Mouse (Mus musculus) midbrain, embryonic 15.5 days (tissue): ENCODE measurements around the gene Psmb9. TPM values are rescaled to one million over a fixed set of nuclear protein-coding genes. Genes with fewer than 3 reads are reported as not detected.
"Not testable (repeated sequence)": the region's sequence is repeated elsewhere in the genome, so short reads cannot be mapped to it uniquely, and the experiment has no call there.

Experiments
- ATAC-seq: fragments of 200-750 bp; cut with Nextera tagmentation; replicated peaks from 2 replicates; pipeline ENCODE4 v1.8.0; 2017; ENCODE audit warnings: moderate TSS enrichment
- H3K27ac ChIP-seq: fragments of 300-500 bp; sonication (generic); 2 replicates; pipeline ENCODE4 v1.5.1; 2015; ENCODE audit warnings: mild to moderate bottlenecking, inconsistent platforms
- H3K27me3 ChIP-seq: fragments of 300-500 bp; sonication (generic); replicated peaks from 2 replicates; pipeline ENCODE4 v1.6.1; 2015; ENCODE audit warnings: inconsistent platforms
- H3K36me3 ChIP-seq: fragments of 300-500 bp; sonication (generic); replicated peaks from 2 replicates; pipeline ENCODE4 v1.6.1; 2015; ENCODE audit warnings: inconsistent platforms
- H3K4me1 ChIP-seq: fragments of 300-500 bp; sonication (generic); 2 replicates; pipeline ENCODE4 v1.6.1; 2015; ENCODE audit warnings: inconsistent platforms
- H3K4me2 ChIP-seq: fragments of 300-500 bp; sonication (generic); 2 replicates; pipeline ENCODE4 v1.6.1; 2015; ENCODE audit warnings: inconsistent platforms, mild to moderate bottlenecking, moderate library complexity
- H3K4me3 ChIP-seq: fragments of 300-500 bp; sonication (generic); 2 replicates; pipeline ENCODE4 v1.5.1; 2015; ENCODE audit warnings: mild to moderate bottlenecking, inconsistent platforms
- H3K9ac ChIP-seq: fragments of 300-500 bp; sonication (generic); 2 replicates; pipeline ENCODE4 v1.6.1; 2015; ENCODE audit warnings: mild to moderate bottlenecking, inconsistent platforms
- H3K9me3 ChIP-seq: fragments of 300-500 bp; sonication (generic); 2 replicates; pipeline ENCODE4 v1.6.1; 2016; ENCODE audit warnings: inconsistent platforms
- WGBS: fragments of 180-500 bp; shearing (Covaris S2); methylation state at CpG from one replicate; pipeline ENCODE4 v1.1.7; 2015; ENCODE audit warnings: mixed read lengths; 5-methylcytosine and 5-hydroxymethylcytosine counted together
- polyA plus RNA-seq: library from polyadenylated mRNA; unstranded; fragments of >200 nt; fragmentation: Nextera tagmentation; extraction: Ambion mirVana; gene quantifications from 2 replicates; pipeline ENCODE4 v1.2.1, GENCODE M21; 2015

Psmb9 gene
- polyA plus RNA-seq, 1 experiment from 2014 or later, result 1.5 TPM

DNA sequence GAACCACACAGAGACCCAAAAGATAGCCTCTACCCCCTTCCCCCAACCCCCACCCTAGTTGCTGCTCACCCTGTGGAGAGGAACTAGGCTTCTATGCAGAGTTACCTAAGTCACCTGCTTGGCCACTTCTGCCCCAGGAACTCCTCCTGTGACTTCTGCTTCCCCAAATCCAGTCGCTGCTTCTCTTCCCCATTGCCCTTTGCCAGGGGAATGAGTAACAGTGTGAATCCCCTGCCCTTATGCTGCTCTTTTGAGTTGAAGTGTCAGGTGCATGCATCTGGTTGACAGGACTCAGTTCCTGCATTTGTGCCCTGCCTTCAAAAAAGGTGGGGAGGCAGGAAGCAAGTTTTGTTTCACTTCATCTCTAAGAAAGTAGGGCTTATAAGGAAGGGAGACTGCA lies 13.5 kb downstream of the Psmb9 start:
- H3K27me3 ChIP-seq, result peaks cover 7% of the 10 kb centered on the region; the same call in 1 of the 2 replicates
- no peaks in the 10 kb centered on the region for H3K9me3 ChIP-seq
- H3K4me3 ChIP-seq, result no peak overlapping the region
- no peaks in the 10 kb centered on the region for H3K36me3 ChIP-seq
- H3K4me2 ChIP-seq, result no peak overlapping the region
- no peak overlapping the region for H3K27ac ChIP-seq
- no peaks in the 10 kb centered on the region for H3K4me1 ChIP-seq
- WGBS, result 69% methylated on average over 1 of the region's 1 CpGs
- ATAC-seq, result no peak
- no peak overlapping the region for H3K9ac ChIP-seq

DNA sequence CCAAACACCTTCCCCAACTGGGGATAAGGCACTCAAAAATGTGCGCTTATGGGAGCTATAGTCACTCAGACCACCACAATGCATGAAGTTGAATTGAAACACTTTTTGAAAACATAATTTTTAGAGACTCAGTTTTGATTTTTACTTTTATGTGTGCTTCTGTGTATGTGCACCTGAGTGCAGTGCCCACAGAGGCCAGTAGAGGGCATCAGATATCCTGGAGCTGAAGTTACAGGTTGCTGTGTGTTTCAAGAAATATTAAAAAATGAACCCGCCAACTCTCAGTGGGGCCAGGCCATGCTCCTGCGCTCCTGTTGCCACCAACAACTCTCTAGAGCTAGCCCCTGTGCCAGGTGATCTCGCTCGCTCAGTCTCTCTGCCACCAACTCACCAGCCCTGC lies 15.0 kb downstream of the Psmb9 start:
- no peaks in the 10 kb centered on the region for H3K9me3 ChIP-seq
- no peak overlapping the region for H3K4me3 ChIP-seq
- ATAC-seq, result no peak
- no peaks in the 10 kb centered on the region for H3K4me1 ChIP-seq
- no peak overlapping the region for H3K4me2 ChIP-seq
- WGBS, result 95% methylated on average over 5 of the region's 5 CpGs
- no peak overlapping the region for H3K9ac ChIP-seq
- H3K36me3 ChIP-seq, result no peaks in the 10 kb centered on the region
- H3K27me3 ChIP-seq, result peaks cover 7% of the 10 kb centered on the region; the same call in 1 of the 2 replicates
- no peak overlapping the region for H3K27ac ChIP-seq

DNA sequence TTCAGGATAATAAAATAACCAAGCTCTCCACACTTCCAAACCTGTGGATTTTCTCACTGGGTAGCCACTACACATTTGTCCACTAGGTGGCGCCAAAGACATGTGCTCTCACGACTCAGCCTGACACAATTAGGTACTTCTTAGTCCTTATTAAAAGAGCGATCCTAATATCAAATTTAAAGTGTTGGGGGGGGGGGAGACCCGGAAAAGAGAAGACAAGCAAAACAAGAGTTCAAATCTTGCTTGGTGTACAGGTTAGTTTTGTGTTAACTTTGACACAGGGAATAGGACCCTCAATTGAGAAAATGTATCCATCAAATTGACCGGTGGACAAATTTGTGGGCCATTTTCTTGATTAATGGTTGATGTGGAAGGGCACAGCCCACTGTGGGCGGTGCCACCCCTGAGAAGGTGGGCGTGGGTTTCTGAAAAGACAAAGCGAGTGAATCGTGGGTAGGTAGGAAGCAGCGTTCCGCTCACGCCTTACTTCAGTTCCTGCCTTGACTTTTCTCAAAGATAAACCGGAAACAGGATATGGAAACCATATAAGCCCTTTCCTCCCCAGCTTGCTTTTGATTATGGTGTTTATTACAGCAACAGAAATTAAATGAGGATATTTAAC lies 16.6 kb downstream of the Psmb9 start:
- H3K4me3 ChIP-seq, result no peak overlapping the region
- H3K9me3 ChIP-seq, result no peaks in the 10 kb centered on the region
- 45% methylated on average over 13 of the region's 13 CpGs for WGBS
- no peaks in the 10 kb centered on the region for H3K36me3 ChIP-seq
- no peak overlapping the region for H3K4me2 ChIP-seq
- no peak overlapping the region for H3K9ac ChIP-seq
- peaks cover 7% of the 10 kb centered on the region; the same call in 1 of the 2 replicates for H3K27me3 ChIP-seq
- ATAC-seq, result no peak
- no peaks in the 10 kb centered on the region for H3K4me1 ChIP-seq
- no peak overlapping the region for H3K27ac ChIP-seq

DNA sequence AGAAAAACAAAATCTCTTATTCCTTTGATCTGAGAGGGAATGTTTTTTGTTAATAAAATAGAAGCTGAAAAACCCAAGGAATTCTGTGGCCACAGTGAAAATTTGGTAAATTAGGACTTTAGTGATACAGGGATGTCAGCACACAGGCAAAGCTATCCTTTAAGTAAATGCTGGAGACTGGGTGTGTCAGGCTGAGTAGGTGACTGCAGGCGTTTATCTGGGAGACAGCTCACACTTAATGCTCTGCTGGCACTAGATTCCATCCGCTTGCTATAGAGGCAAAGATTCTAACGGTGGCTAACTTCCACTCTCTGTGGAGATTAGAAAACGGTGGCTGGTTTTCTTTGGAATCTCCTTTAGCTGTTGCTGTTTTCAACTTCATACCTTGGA lies 17.1 kb downstream of the Psmb9 start:
- Histone ChIP-seq H3K9me3 (no peaks in the 10 kb centered on the region), H3K27me3 (peaks cover 7% of the 10 kb centered on the region; the same call in 1 of the 2 replicates), H3K9ac (no peak overlapping the region), H3K4me2 (no peak overlapping the region), H3K4me1 (no peaks in the 10 kb centered on the region), H3K27ac (no peak overlapping the region), H3K36me3 (no peaks in the 10 kb centered on the region), H3K4me3 (no peak overlapping the region)
- 24% methylated on average over 4 of the region's 4 CpGs for whole genome bisulfite sequencing
- no peak for ATAC-seq

DNA sequence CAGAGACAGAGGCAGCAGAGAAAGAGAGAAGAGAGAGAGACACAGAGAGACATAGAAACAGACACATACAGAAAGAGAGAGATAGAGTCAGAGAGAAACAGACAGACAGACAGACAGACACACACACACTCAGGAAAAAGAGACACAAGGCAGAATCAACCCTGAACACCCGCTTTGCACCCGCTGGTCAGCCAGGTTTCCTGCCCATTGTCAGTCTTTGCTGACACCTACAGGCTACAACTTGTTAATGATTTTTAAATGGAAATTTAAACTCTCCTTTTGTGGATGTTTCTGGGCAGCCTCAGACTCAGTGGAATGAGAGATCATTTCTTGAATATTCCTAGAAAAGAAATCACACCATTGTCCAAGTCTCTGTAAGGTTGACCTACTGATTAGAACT lies 18.3 kb downstream of the Psmb9 start:
- H3K36me3 ChIP-seq, result no peaks in the 10 kb centered on the region
- H3K9me3 ChIP-seq, result no peaks in the 10 kb centered on the region
- no peak overlapping the region for H3K4me3 ChIP-seq
- WGBS, result 2% methylated on average over 2 of the region's 2 CpGs
- no peak for ATAC-seq
- H3K4me1 ChIP-seq, result no peaks in the 10 kb centered on the region
- no peak overlapping the region for H3K9ac ChIP-seq
- peaks cover 7% of the 10 kb centered on the region; the same call in 1 of the 2 replicates for H3K27me3 ChIP-seq
- no peak overlapping the region for H3K27ac ChIP-seq
- no peak overlapping the region for H3K4me2 ChIP-seq

DNA sequence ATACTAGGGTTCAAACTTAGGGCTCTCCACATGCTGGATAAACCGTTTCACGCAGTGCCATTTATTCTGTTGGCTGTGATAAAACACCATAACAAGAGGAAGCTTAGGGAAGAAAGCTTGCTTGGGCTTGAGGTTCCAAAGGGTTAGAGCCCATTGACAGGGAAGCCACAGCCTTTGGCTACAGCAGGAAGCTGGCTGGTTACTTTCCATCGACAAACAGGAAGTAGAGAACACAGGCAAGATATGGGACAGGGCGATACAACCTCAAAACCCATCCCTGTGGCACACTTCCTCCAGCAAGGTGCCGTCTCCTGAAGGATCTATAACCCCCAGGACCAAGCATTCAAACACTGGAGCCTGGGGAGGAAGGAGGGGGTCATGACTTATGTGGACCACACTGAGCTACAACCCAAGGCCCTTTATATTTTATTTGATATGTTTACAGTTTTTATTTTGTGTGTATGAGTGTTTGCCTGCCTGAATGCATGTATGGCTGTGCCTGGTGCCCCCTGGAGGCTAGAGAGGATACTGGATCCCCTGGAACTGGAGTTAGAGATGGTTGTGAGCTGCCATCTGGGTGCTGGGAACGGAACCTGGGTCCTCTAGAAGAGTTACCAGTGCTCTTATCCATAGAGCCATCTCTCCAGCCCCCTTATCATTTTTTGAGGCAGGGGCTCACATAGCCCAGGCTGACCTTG lies 22.4 kb downstream of the Psmb9 start:
- H3K4me2 ChIP-seq, result no peak overlapping the region
- no peak for ATAC-seq
- no peaks in the 10 kb centered on the region for H3K36me3 ChIP-seq
- no peak overlapping the region for H3K9ac ChIP-seq
- WGBS, result 82% methylated on average over 6 of the region's 6 CpGs
- H3K9me3 ChIP-seq, result no peaks in the 10 kb centered on the region
- no peak overlapping the region for H3K27ac ChIP-seq
- no peaks in the 10 kb centered on the region for H3K4me1 ChIP-seq
- H3K27me3 ChIP-seq, result 0 out of 2 replicates have a peak, but pooled peaks cover 3% of the 10 kb centered on the region
- H3K4me3 ChIP-seq, result no peak overlapping the region

DNA sequence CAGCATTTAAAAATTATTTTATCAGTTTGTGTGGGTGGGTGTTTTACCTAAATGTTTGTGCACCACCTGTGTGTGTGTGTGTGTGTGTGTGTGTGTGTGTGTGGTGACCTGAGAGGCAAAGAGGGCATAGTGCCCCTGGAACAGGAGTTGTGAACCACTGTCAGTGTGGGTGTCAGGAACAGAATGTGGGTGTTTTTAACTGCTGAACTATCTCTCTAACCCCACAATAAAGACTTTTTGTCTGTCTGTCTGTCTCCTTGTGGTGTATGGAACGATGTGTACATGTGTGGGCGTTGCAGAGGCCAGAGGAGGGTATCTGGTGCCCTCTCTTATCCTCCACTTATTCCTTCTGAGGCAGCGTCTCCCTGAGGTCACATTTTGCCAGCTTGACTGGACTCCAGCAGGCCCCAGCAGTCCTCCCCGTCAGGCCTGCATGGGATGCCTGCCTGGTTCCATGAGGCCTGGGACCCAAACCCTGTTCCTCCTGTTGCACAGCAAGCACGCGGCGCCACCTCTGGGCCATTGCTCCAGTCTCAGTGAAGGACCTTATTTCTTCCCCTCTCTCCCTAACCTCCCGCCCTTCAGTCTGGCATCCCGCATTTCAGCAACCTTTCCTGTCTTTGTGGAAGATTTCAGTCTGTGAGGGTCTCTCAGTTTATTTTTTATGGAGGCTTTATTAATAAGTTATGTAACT lies 23.2 kb downstream of the Psmb9 start:
- 38% methylated on average over 9 of the region's 9 CpGs for WGBS
- H3K9me3 ChIP-seq, result no peaks in the 10 kb centered on the region
- H3K4me3 ChIP-seq, result no peak overlapping the region
- ATAC-seq, result no peak
- H3K4me2 ChIP-seq, result no peak overlapping the region
- no peaks in the 10 kb centered on the region for H3K27me3 ChIP-seq
- no peaks in the 10 kb centered on the region for H3K4me1 ChIP-seq
- H3K36me3 ChIP-seq, result no peaks in the 10 kb centered on the region
- no peak overlapping the region for H3K27ac ChIP-seq
- H3K9ac ChIP-seq, result no peak overlapping the region

DNA sequence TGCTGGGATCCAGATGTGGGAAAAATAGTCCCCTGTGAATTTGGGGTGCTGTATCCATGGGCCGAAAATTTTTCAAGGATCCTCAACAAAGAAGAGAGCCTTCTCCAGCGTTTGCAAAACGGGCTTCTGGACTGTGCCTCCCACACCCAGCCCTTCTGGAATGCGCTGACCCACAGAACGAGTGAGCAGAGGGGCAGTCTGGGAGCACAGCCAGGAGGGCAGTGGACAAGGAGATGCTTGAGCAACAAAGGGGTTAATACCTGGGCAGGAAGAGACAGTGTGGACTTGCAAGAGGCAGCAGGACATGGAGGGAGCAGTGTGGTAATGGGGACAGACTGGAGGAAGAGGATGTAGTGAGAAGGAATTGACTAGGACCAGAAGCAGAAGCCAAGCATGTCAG lies 32.0 kb downstream of the Psmb9 start:
- H3K9ac ChIP-seq, result no peak overlapping the region
- H3K4me3 ChIP-seq, result no peak overlapping the region
- H3K9me3 ChIP-seq, result no peaks in the 10 kb centered on the region
- WGBS, result 65% methylated on average over 5 of the region's 5 CpGs
- H3K36me3 ChIP-seq, result no peaks in the 10 kb centered on the region
- no peak overlapping the region for H3K4me2 ChIP-seq
- H3K4me1 ChIP-seq, result no peaks in the 10 kb centered on the region
- H3K27ac ChIP-seq, result no peak overlapping the region
- ATAC-seq, result no peak
- H3K27me3 ChIP-seq, result no peaks in the 10 kb centered on the region

DNA sequence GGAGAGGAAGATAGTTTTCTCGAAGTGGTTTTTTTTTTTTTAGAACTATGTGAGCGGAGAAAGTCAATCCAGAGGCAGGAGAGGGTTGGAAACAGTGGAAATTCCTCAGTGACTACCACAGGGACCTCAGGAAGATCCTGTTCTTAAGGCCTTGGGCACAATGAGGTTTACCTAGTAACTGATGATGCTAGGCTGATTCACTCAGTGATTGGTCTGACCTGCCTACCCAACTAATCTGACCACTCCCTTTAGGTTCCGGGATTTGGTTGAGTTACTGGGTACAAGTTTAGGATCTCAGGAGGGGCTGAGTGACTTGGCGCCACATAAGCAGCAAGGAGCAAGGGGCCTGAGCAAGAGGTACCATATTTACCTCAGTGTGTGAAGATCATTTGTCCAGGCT lies 34.6 kb downstream of the Psmb9 start, which contains the start of gene H2-DMb1:
H2-DMb1 (plus strand) TSS at position 150 of the 400 bp plus-strand sequence.
- 67% methylated on average over 4 of the region's 4 CpGs for WGBS

DNA sequence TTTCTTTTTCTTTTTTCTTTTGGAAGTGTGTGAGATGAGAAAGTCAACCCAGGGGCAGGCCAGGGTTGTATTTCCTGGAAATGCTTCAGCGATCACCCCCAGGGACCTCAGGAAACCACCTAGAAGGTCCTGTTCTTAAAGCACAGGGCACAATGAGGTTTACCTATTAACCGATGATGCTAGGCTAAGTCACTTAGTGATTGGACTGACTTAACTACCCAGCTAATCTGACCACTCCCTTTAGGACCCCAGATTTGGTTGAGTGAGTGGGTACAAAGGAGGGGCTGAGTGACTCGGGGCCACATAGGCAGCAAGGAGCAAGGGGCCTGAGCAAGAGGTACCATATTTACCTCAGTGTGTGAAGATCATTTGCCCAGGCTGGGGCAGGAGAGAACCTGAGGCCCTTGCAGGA lies 42.6 kb downstream of the Psmb9 start:
- no peaks in the 10 kb centered on the region; the same call in 1 of the 2 replicates for H3K4me1 ChIP-seq
- peaks cover 14% of the 10 kb centered on the region for H3K27me3 ChIP-seq
- no peak overlapping the region for H3K27ac ChIP-seq
- ATAC-seq, result no peak
- no peaks in the 10 kb centered on the region for H3K9me3 ChIP-seq
- H3K36me3 ChIP-seq, result no peaks in the 10 kb centered on the region
- 68% methylated on average over 3 of the region's 3 CpGs for WGBS
- H3K4me2 ChIP-seq, result no peak overlapping the region
- no peak overlapping the region for H3K4me3 ChIP-seq
- H3K9ac ChIP-seq, result no peak overlapping the region

More for the DNA sequence above, 34.6 kb downstream of the Psmb9 start, which contains the start of gene H2-DMb1:
- ATAC-seq, result no peak
- no peak within 1 kb of the TSS for H3K27ac ChIP-seq
- no peaks in the 10 kb centered on the region for H3K4me1 ChIP-seq
- no peak within 1 kb of the TSS for H3K4me2 ChIP-seq
- H3K27me3 ChIP-seq, result no peaks in the 10 kb centered on the region
- no peaks in the 10 kb centered on the region for H3K9me3 ChIP-seq
- no peak within 1 kb of the TSS for H3K9ac ChIP-seq
- no peaks in the 10 kb centered on the region for H3K36me3 ChIP-seq
- H3K4me3 ChIP-seq, result no peak within 1 kb of the TSS

DNA sequence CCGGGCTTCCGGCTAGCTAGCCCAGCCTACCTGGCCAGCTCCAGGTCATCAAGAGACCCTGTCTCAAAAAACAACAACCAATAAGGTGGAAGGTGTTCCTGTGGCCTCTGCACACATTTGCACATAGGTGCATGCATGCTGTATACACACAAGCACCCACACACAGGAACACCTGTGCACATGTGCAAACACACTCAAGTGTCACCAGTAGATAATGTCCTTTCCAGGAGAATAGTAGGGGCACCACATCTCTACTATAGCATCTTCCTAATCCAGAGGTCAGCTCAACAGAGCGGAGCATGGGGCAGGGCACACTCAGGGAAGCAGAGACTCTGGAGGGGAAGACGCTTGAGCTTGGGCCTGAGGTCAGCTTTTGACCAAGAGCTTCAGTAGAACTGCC lies 43.3 kb downstream of the Psmb9 start:
- not testable (repeated sequence) for H3K9ac ChIP-seq, H3K4me1 ChIP-seq, H3K36me3 ChIP-seq, H3K4me2 ChIP-seq, ATAC-seq, H3K9me3 ChIP-seq, H3K27ac ChIP-seq, H3K4me3 ChIP-seq
- WGBS, result 91% methylated on average over 4 of the region's 4 CpGs
- H3K27me3 ChIP-seq, result peaks cover 20% of the 10 kb centered on the region

DNA sequence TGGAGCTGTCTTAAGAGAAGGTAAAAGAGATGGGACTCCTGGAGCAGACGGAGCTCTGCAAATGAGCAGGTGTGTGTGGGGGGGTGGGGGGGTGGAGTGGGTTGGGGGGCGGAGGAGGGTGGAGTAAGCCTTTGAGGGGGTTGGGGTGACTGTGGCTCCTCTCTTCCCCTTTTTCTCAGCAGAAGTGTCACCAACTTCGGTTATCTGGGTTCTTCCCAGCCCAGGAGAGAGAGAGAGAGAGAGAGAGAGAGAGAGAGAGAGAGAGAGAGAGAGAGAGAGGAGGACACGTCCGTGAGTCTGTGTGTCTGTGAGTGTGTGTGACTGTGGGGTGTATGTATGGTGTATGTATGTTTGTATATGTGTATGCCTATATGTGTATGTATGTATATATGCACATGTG lies 44.1 kb downstream of the Psmb9 start:
- Histone ChIP-seq H3K4me1 (peaks cover 6% of the 10 kb centered on the region), H3K4me2 (no peak overlapping the region), H3K27me3 (peaks cover 27% of the 10 kb centered on the region), H3K9ac (no peak overlapping the region), H3K36me3 (no peaks in the 10 kb centered on the region), H3K4me3 (no peak overlapping the region), H3K27ac (no peak overlapping the region), H3K9me3 (no peaks in the 10 kb centered on the region)
- ATAC-seq, result no peak
- WGBS, result 73% methylated on average over 5 of the region's 5 CpGs
